Mouse (Mus musculus) limb, embryonic 14.5 days (tissue): ENCODE results near the gene Gm20388. TPM values are rescaled to one million over a fixed set of nuclear protein-coding genes. Genes with fewer than 3 reads are reported as not detected.

ENCODE experiments used
- ATAC-seq: fragments of 200-750 bp; cut with Nextera tagmentation; 2 replicates; pipeline ENCODE4 v1.8.0; 2017; ENCODE audit warnings: low read depth, moderate number of reproducible peaks, moderate TSS enrichment; ENCODE audit not compliant: low FRiP score
- DNase-seq: peaks from one replicate; pipeline ENCODE4 v3.0.0-alpha.2; 2015; ENCODE audit warnings: low spot score
- H3K27ac ChIP-seq: fragments of 300-500 bp; sonication (generic); replicated peaks from 2 replicates; pipeline ENCODE4 v1.5.1; 2014; ENCODE audit warnings: low read depth, mild to moderate bottlenecking, low read length, moderate library complexity, mixed read lengths
- H3K27me3 ChIP-seq: fragments of 300-500 bp; sonication (generic); 2 replicates; pipeline ENCODE4 v1.6.1; 2014; ENCODE audit warnings: low read length, mixed read lengths; ENCODE audit not compliant: control insufficient read depth, insufficient read depth
- H3K36me3 ChIP-seq: fragments of 300-500 bp; sonication (generic); 2 replicates; pipeline ENCODE4 v1.6.1; 2014; ENCODE audit warnings: mild to moderate bottlenecking, low read length, moderate library complexity, mixed read lengths; ENCODE audit not compliant: control insufficient read depth, insufficient read depth
- H3K4me1 ChIP-seq: fragments of 300-500 bp; sonication (generic); 2 replicates; pipeline ENCODE4 v1.6.1; 2014; ENCODE audit warnings: antibody characterized with exemption, low read length, mixed read lengths; ENCODE audit not compliant: control insufficient read depth, insufficient read depth
- H3K4me2 ChIP-seq: fragments of 300-500 bp; sonication (generic); replicated peaks from 2 replicates; pipeline ENCODE4 v1.6.1; 2014; ENCODE audit warnings: low read depth, mild to moderate bottlenecking, low read length, moderate library complexity; ENCODE audit not compliant: severe bottlenecking
- H3K4me3 ChIP-seq: fragments of 300-500 bp; sonication (generic); replicated peaks from 2 replicates; pipeline ENCODE4 v1.5.1; 2014; ENCODE audit warnings: low read length
- H3K9ac ChIP-seq: fragments of 300-500 bp; sonication (generic); 2 replicates; pipeline ENCODE4 v1.6.1; 2014; ENCODE audit warnings: mild to moderate bottlenecking, low read depth, low read length, moderate library complexity; ENCODE audit not compliant: severe bottlenecking
- H3K9me3 ChIP-seq: fragments of 300-500 bp; sonication (generic); 2 replicates; pipeline ENCODE4 v1.6.1; 2016; ENCODE audit warnings: low read length; ENCODE audit not compliant: control insufficient read depth
- POLR2A ChIP-seq: fragments of 200-500 bp; IDR thresholded peaks from 2 replicates; pipeline ENCODE4 v1.8.0; 2012; ENCODE audit warnings: inconsistent platforms, mild to moderate bottlenecking, moderate library complexity, borderline replicate concordance; ENCODE audit not compliant: insufficient read depth, insufficient read length; ENCODE audit errors: extremely low read depth
- WGBS: fragments of 180-500 bp; shearing (Covaris S2); extraction: QIAGEN DNeasy Blood & Tissue Kit; methylation state at CpG from one replicate; pipeline ENCODE4 v1.1.7; 2014; 5-methylcytosine and 5-hydroxymethylcytosine counted together
- polyA plus RNA-seq, 2 experiments: library from polyadenylated mRNA; depleted of rRNA in 1 of 2; stranded (reverse) in 1 of 2; unstranded in 1 of 2; fragments of >200 nt; fragmentation: Nextera tagmentation in 1 of 2; extraction: Ambion mirVana in 1 of 2; gene quantifications; 2 replicates each; pipeline versions ENCODE4 v1.2.1 to v1.2.3; 2012 to 2014

The Gm20388 gene
- polyA plus RNA-seq, 2 experiments, result 1.9 to 49.9 TPM

GRCm38 (mm10) chr8:122277204-122277995 lies 2366.8 kb downstream of the Gm20388 start:
- Histone ChIP-seq H3K4me1 (peaks cover 14% of the 10 kb centered on the region), H3K4me3 (no peak overlapping the region), H3K27me3 (no peaks in the 10 kb centered on the region), H3K36me3 (no peaks in the 10 kb centered on the region), H3K9me3 (no peaks in the 10 kb centered on the region), H3K27ac (no peak overlapping the region), H3K4me2 (no peak overlapping the region), H3K9ac (no peak overlapping the region)
- WGBS, result 76% methylated on average over 18 of the region's 18 CpGs
- no peak for ATAC-seq
- TF ChIP-seq POLR2A, result no peak
- no peak for DNase-seq

- Histone ChIP-seq H3K9ac (0 out of 2 replicates have a peak overlapping the region, but pooled peaks have one; percentile 44), H3K9me3 (no peaks in the 10 kb centered on the region), H3K27ac (no peak overlapping the region), H3K4me3 (no peak overlapping the region), H3K4me1 (peaks cover 28% of the 10 kb centered on the region), H3K27me3 (peaks cover 27% of the 10 kb centered on the region), H3K36me3 (no peaks in the 10 kb centered on the region), H3K4me2 (no peak overlapping the region)
- TF ChIP-seq POLR2A, result no peak
- 75% methylated on average over 4 of the region's 4 CpGs for WGBS
- DNase-seq, result no peak
- ATAC-seq, result no peak
These were observed 2369.5 kb downstream of the Gm20388 start for GRCm38 (mm10) chr8:122280156-122280555.

GRCm38 (mm10) chr8:122280588-122281316 lies 2370.1 kb downstream of the Gm20388 start:
- 7% methylated on average over 20 of the region's 20 CpGs for WGBS
- peak; percentile 3; the same call in 1 of the 2 replicates for ATAC-seq

DNA sequence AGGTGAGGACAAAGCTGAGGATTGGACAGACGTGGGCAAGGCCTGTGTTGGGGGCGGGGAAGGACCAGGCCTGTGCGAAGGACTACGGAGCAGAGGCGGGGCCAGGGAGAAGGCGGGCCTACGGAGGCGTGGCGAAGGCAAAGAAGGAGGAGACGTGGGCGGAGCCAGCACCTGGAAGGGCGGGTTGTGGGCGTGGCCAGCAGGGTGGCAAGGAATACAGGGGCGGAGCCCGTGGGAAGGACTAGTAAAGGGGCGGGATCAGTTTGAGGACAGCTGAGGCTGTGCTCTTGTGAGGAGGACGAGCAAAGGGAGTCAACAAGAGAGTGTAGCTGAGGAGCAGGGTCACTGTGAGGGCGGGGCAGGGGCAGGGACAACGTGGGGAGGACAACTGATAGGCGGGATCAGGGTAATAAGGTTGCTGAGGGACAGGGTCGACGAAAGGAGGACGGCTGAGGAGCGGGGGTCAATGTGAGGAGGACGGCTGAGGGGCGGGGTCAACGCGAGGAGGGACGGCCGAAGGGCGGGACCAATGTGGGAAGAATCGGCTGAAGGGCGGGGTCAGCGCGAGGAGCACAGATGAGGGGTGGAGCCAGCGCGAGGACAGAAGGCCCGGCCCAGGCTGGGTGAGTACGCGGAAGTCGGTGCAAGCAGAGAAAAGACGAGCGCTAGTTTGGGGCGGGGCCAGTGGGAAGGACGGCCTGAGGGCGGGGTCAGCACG lies 2370.8 kb downstream of the Gm20388 start:
- no peaks in the 10 kb centered on the region for H3K9me3 ChIP-seq
- ATAC-seq, result peak; percentile 93

More at GRCm38 (mm10) chr8:122280588-122281316, 2370.1 kb downstream of the Gm20388 start:
- peak overlapping the region; percentile 98 for H3K4me2 ChIP-seq
- no peak for DNase-seq
- no peaks in the 10 kb centered on the region for H3K36me3 ChIP-seq
- no peaks in the 10 kb centered on the region for H3K9me3 ChIP-seq
- peak overlapping the region; percentile 26 for H3K27ac ChIP-seq
- H3K27me3 ChIP-seq, result peaks cover 31% of the 10 kb centered on the region
- H3K9ac ChIP-seq, result peak overlapping the region; percentile 44; the same call in 1 of the 2 replicates
- peaks cover 30% of the 10 kb centered on the region for H3K4me1 ChIP-seq
- no peak for TF ChIP-seq POLR2A
- peak overlapping the region; percentile 56 for H3K4me3 ChIP-seq

GRCm38 (mm10) chr8:122282035-122282358 lies 2371.4 kb downstream of the Gm20388 start, which contains the start of gene Zfpm1:
Gene Zfpm1 (plus strand): TSS chr8:122282141.
- 0% methylated on average over 1 of the region's 60 CpGs for WGBS

More for the DNA sequence above, 2370.8 kb downstream of the Gm20388 start:
- H3K36me3 ChIP-seq, result no peaks in the 10 kb centered on the region
- peaks cover 36% of the 10 kb centered on the region for H3K27me3 ChIP-seq
- H3K9ac ChIP-seq, result peak overlapping the region; percentile 44; the same call in 1 of the 2 replicates
- WGBS, result 0% methylated on average over 37 of the region's 47 CpGs
- peaks cover 30% of the 10 kb centered on the region for H3K4me1 ChIP-seq
- no peak for TF ChIP-seq POLR2A
- H3K4me2 ChIP-seq, result peak overlapping the region; percentile 98
- peak overlapping the region; percentile 26; the same call in 1 of the 2 replicates for H3K27ac ChIP-seq
- peak overlapping the region; percentile 56 for H3K4me3 ChIP-seq
- peak; percentile 97 for DNase-seq

More at GRCm38 (mm10) chr8:122282035-122282358, 2371.4 kb downstream of the Gm20388 start, which contains the start of gene Zfpm1:
- no peak for DNase-seq
- H3K27ac ChIP-seq, result peak within 1 kb of the TSS; percentile 26
- H3K4me2 ChIP-seq, result peak within 1 kb of the TSS; percentile 98
- ATAC-seq, result no peak
- peak within 1 kb of the TSS; percentile 56 for H3K4me3 ChIP-seq
- peaks cover 30% of the 10 kb centered on the region for H3K4me1 ChIP-seq
- TF ChIP-seq POLR2A, result no peak
- H3K9me3 ChIP-seq, result no peaks in the 10 kb centered on the region
- peak within 1 kb of the TSS; percentile 64 for H3K9ac ChIP-seq
- peaks cover 36% of the 10 kb centered on the region for H3K27me3 ChIP-seq
- no peaks in the 10 kb centered on the region for H3K36me3 ChIP-seq
